Mouse (Mus musculus) heart, adult 2 months (tissue): ENCODE data around the gene Gm28051.

Experiments
- CTCF ChIP-seq: fragments of 200-600 bp; IDR thresholded peaks from 2 replicates; pipeline ENCODE4 v1.8.1; 2022; ENCODE audit warnings: antibody characterized with exemption, mild to moderate bottlenecking, moderate library complexity
- POLR2A ChIP-seq: fragments of 200-500 bp; IDR thresholded peaks from 2 replicates; pipeline ENCODE4 v1.6.1; 2011; ENCODE audit warnings: mild to moderate bottlenecking, low read depth, low read length, control low read depth; ENCODE audit not compliant: insufficient read depth

DNA sequence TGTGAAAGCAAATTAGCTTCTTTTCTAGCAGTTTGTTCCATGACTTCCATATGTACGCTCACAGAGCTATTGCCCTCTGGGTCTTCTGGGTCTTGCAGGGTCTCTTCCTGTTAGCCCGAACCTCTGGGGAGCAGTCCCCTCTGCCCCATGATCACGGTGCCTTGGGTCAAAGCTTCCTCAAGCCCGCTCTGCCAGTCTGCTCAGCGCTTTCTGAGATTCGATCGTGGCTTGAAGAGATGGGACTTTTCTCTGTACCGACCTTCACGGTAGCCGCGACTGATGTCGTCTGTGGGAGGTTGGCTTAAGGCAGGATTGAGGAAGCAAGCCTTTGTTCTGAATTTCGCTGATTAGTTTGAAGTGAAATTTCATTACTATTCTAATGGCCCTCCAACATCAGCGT, 18.5 kb upstream of the Gm28051 start:
- TF ChIP-seq CTCF (no peak), POLR2A (no peak)
